Mouse (Mus musculus): Measurements from ENCODE around the gene Adprhl1.

DNA sequence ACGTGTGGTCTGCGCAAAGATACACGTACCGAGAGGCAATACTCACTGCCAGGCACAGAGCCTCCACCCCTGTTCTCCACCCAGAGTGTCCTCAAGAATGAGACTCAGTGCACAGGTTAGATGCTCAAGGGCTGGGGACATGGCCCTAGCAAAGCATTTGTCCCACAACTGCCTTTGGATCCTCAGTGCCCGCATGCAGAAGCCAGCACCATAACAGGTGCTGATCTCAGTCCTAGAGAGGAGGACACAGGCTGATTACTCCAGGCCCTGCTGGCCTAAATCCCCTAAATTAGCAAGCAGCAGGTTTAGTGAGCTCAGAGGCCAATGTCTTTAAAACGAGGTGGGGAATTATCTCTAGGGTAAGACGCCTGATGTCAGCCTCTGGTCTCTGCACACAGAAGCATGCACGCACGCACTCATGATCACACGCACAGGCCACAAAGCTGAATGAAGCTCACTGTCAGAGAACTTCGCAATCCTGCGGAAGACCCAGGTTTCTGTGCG lies 65.9 kb downstream of the Adprhl1 start:
- no peak for TF ChIP-seq CTCF (IDR thresholded peaks at IDR 0.05; ENCODE audit: low read depth)
- no peak for TF ChIP-seq EP300 (IDR thresholded peaks at IDR 0.05; ENCODE audit: low read depth)

All from liver, embryonic 14.5 days (tissue).